Mouse (Mus musculus): ENCODE data around the gene Adam11. TPM values are rescaled to one million over a fixed set of nuclear protein-coding genes. Genes with fewer than 3 reads are reported as not detected.

Adam11 gene
- total and polyA plus RNA-seq, 2 experiments from 2014 or later, result 22.3 to 46.9 TPM

DNA sequence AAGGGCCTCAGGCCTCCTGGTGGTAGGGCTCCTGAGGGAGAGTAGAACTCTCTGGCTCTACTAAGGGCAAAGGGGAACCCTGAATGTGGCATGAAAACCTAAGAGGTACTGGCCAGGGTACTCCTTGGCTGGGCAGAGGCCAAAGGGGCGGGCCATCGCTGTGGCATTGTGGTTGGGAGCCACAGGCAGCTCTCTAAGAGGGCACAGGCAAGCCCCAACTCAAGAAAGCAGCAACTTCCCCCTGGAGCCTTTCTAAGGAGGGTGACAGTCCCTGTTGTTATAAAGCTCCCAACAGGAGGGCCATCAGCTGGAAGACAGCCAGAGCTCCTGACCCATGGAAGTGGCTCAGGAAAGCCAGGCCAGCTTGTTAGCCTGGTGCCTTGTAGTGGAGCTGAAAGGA is 2.3 kb upstream of the Adam11 start:
- Histone ChIP-seq H3K27me3 (ENCODE audit: insufficient read depth, low read length) (no peaks in the 10 kb centered on the region), H3K36me3 (ENCODE audit: insufficient read depth, low read length) (no peaks in the 10 kb centered on the region), H3K27ac (ENCODE audit: low read depth, low read length) (no peak overlapping the region), H3K4me3 (ENCODE audit: low read depth, low read length) (no peak overlapping the region), H3K9ac (replicated peaks; ENCODE audit: low read length, poor library complexity, severe bottlenecking) (no peak overlapping the region), H3K4me2 (ENCODE audit: low read depth, low read length, poor library complexity, severe bottlenecking) (no peak overlapping the region), H3K4me1 (ENCODE audit: insufficient read depth, low read length) (peaks cover 17% of the 10 kb centered on the region), H3K9me3 (ENCODE audit: low read length) (no peaks in the 10 kb centered on the region)
- no peak for TF ChIP-seq CTCF (IDR thresholded peaks at IDR 0.05)
- no peak for DNase-seq (ENCODE audit: low spot score)
- WGBS, result 67% methylated on average over 2 of the region's 2 CpGs
- ATAC-seq (ENCODE audit: low FRiP score), result no peak

- DNase-seq (ENCODE audit: low spot score), result no peak
- H3K27me3 ChIP-seq (ENCODE audit: insufficient read depth, low read length), result no peaks in the 10 kb centered on the region
- H3K36me3 ChIP-seq (ENCODE audit: insufficient read depth, low read length), result no peaks in the 10 kb centered on the region
- ATAC-seq (ENCODE audit: low FRiP score), result no peak; the same call in 1 of the 2 replicates
- H3K4me1 ChIP-seq (ENCODE audit: insufficient read depth, low read length), result peaks cover 9% of the 10 kb centered on the region; the same call in 1 of the 2 replicates
- H3K4me3 ChIP-seq (ENCODE audit: low read depth, low read length), result peak overlapping the region; percentile 88
- H3K9me3 ChIP-seq (ENCODE audit: low read length), result no peaks in the 10 kb centered on the region
- peak overlapping the region; percentile 93 for H3K9ac ChIP-seq (replicated peaks; ENCODE audit: low read length, poor library complexity, severe bottlenecking)
- peak overlapping the region; percentile 78 for H3K4me2 ChIP-seq (ENCODE audit: low read depth, low read length, poor library complexity, severe bottlenecking)
- WGBS, result 16% methylated on average over 6 of the region's 6 CpGs
- peak overlapping the region; percentile 69 for H3K27ac ChIP-seq (ENCODE audit: low read depth, low read length)
- TF ChIP-seq CTCF (IDR thresholded peaks at IDR 0.05), result no peak
Measured at GRCm38 (mm10) chr11:102760805-102761308, 382 bp upstream of the Adam11 start.

DNA sequence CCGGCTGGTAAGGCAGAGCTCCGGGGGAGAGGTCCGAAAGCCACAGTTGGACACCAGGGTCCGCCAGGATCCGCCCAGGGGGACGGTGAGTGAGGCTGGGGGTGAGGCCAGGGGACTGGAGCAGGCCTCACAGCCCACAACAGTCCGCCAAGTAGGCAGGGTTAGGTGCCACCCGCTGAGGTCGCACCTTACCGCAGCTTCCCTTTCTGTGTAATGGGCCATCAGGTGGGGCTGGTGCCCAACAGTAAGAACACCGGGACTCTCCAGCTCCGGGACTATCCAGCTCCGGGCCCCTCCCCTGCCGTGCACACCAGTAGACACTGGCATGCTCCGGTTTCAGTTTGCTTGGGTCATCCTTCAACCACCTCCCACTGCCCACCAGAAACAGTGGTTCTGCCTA is 1.0 kb downstream of the Adam11 start:
- no peaks in the 10 kb centered on the region for H3K27me3 ChIP-seq (ENCODE audit: insufficient read depth, low read length)
- H3K4me3 ChIP-seq (ENCODE audit: low read depth, low read length), result peak overlapping the region; percentile 88
- TF ChIP-seq CTCF (IDR thresholded peaks at IDR 0.05), result no peak
- DNase-seq (ENCODE audit: low spot score), result no peak
- H3K4me1 ChIP-seq (ENCODE audit: insufficient read depth, low read length), result peaks cover 9% of the 10 kb centered on the region; the same call in 1 of the 2 replicates
- no peak overlapping the region for H3K27ac ChIP-seq (ENCODE audit: low read depth, low read length)
- peak overlapping the region; percentile 78 for H3K4me2 ChIP-seq (ENCODE audit: low read depth, low read length, poor library complexity, severe bottlenecking)
- no peak for ATAC-seq (ENCODE audit: low FRiP score)
- 7% methylated on average over 15 of the region's 15 CpGs for WGBS
- H3K36me3 ChIP-seq (ENCODE audit: insufficient read depth, low read length), result no peaks in the 10 kb centered on the region
- no peaks in the 10 kb centered on the region for H3K9me3 ChIP-seq (ENCODE audit: low read length)
- peak overlapping the region; percentile 93 for H3K9ac ChIP-seq (replicated peaks; ENCODE audit: low read length, poor library complexity, severe bottlenecking)

DNA sequence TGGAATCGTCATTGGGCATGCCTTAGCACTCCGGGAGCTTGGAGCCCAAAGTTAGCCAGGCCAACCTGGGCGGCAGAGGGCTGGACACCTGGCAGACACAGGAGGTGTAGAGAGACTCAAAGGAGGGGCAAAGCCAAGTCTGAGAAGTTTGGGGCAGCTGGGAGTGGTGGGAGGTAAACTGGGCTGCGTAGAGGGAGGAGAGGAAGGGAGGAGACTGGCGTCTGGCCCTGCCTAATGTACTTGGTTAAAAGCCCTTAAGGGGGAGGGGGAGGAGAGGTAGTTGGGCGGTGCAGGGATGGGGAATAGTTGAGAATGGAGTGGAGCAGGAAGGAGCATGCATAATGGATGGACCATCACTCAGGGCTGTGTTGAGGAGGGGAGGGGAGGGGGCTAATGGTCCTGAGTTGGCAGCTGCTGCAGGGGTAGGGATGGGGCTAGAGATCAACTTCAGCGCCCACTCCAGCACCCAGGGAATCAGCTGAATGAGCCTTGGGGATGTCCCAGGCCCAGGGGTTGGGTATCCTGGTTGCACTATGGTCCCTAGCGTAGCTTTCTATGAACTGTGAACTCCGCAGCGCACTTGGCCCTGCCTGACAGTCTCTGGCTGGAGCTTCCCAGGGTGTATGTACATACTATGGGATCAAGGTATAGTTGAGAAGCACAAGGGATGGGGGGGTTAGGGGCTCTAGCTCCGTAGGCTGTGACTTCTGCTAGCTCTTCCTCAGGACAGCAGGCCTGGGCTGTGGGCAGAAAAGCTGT is 1.9 kb downstream of the Adam11 start:
- ATAC-seq (ENCODE audit: low FRiP score) (no peak), DNase-seq (ENCODE audit: low spot score) (no peak)
- H3K9me3 ChIP-seq (ENCODE audit: low read length), result no peaks in the 10 kb centered on the region
- peaks cover 9% of the 10 kb centered on the region; the same call in 1 of the 2 replicates for H3K4me1 ChIP-seq (ENCODE audit: insufficient read depth, low read length)
- H3K27me3 ChIP-seq (ENCODE audit: insufficient read depth, low read length), result no peaks in the 10 kb centered on the region
- H3K27ac ChIP-seq (ENCODE audit: low read depth, low read length), result no peak overlapping the region
- H3K9ac ChIP-seq (replicated peaks; ENCODE audit: low read length, poor library complexity, severe bottlenecking), result no peak overlapping the region
- no peaks in the 10 kb centered on the region for H3K36me3 ChIP-seq (ENCODE audit: insufficient read depth, low read length)
- peak overlapping the region; percentile 78 for H3K4me2 ChIP-seq (ENCODE audit: low read depth, low read length, poor library complexity, severe bottlenecking)
- WGBS, result 56% methylated on average over 11 of the region's 11 CpGs
- no peak for TF ChIP-seq CTCF (IDR thresholded peaks at IDR 0.05)
- H3K4me3 ChIP-seq (ENCODE audit: low read depth, low read length), result peak overlapping the region; percentile 88; the same call in 1 of the 2 replicates

GRCm38 (mm10) chr11:102765416-102765815 is 4.2 kb downstream of the Adam11 start:
- no peak overlapping the region for H3K27ac ChIP-seq (ENCODE audit: low read depth, low read length)
- H3K27me3 ChIP-seq (ENCODE audit: insufficient read depth, low read length), result no peaks in the 10 kb centered on the region
- H3K9me3 ChIP-seq (ENCODE audit: low read length), result no peaks in the 10 kb centered on the region
- TF ChIP-seq CTCF (IDR thresholded peaks at IDR 0.05), result no peak
- no peak for DNase-seq (ENCODE audit: low spot score)
- WGBS, result 83% methylated on average over 5 of the region's 5 CpGs
- no peak overlapping the region for H3K4me3 ChIP-seq (ENCODE audit: low read depth, low read length)
- no peaks in the 10 kb centered on the region for H3K36me3 ChIP-seq (ENCODE audit: insufficient read depth, low read length)
- peaks cover 9% of the 10 kb centered on the region; the same call in 1 of the 2 replicates for H3K4me1 ChIP-seq (ENCODE audit: insufficient read depth, low read length)
- no peak overlapping the region for H3K4me2 ChIP-seq (ENCODE audit: low read depth, low read length, poor library complexity, severe bottlenecking)
- ATAC-seq (ENCODE audit: low FRiP score), result no peak
- no peak overlapping the region for H3K9ac ChIP-seq (replicated peaks; ENCODE audit: low read length, poor library complexity, severe bottlenecking)

DNA sequence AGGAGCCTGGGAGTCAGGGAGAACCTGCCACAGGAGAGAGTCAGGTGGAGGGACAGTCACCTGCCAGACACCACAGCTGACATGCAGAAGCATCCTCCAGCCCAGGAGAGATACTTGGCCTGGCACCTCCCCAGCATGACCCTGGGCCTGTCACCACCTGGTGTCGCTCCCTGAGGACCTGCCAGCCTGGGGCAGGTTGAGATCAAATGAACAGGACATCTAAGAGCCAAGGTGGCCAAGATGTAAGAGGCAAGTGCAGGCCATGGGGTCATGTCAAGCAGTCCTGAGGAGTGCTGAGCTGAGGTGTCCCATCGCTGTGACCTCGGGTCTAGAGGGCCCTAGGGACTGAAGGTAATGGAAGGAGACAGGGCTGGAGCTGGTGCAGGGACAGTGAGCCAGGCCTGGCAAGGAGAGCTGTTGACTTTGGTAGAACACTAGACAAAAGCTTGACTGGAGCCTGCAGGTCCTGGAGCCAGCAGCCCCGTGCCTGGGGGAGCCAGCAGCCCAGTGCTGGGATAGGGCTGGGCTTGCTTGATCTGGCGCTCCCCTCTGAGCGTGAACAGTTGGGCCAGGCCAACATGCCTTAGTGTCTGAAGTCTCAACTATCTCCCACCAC is 5.9 kb downstream of the Adam11 start:
- DNase-seq (ENCODE audit: low spot score) (no peak), ATAC-seq (ENCODE audit: low FRiP score) (no peak)
- H3K4me1 ChIP-seq (ENCODE audit: insufficient read depth, low read length), result peaks cover 9% of the 10 kb centered on the region; the same call in 1 of the 2 replicates
- H3K4me2 ChIP-seq (ENCODE audit: low read depth, low read length, poor library complexity, severe bottlenecking), result no peak overlapping the region
- 68% methylated on average over 6 of the region's 6 CpGs for WGBS
- no peak for TF ChIP-seq CTCF (IDR thresholded peaks at IDR 0.05)
- H3K9ac ChIP-seq (replicated peaks; ENCODE audit: low read length, poor library complexity, severe bottlenecking), result no peak overlapping the region
- no peaks in the 10 kb centered on the region for H3K36me3 ChIP-seq (ENCODE audit: insufficient read depth, low read length)
- no peaks in the 10 kb centered on the region for H3K9me3 ChIP-seq (ENCODE audit: low read length)
- no peak overlapping the region for H3K4me3 ChIP-seq (ENCODE audit: low read depth, low read length)
- H3K27ac ChIP-seq (ENCODE audit: low read depth, low read length), result no peak overlapping the region
- no peaks in the 10 kb centered on the region for H3K27me3 ChIP-seq (ENCODE audit: insufficient read depth, low read length)
